Mouse (Mus musculus) T-cell, adult 2 months (primary cell): ENCODE results near the gene Spink4.
A peak's percentile ranks its signal among the peaks of the same experiment; 100 is the strongest.

Source experiments
- DNase-seq: peaks from one replicate; pipeline ENCODE4 v3.0.0; 2022; ENCODE audit warnings: low spot score

Spink4 gene

GRCm38 (mm10) chr4:40919785-40920184 lies at the start of gene Spink4:
Spink4 (plus strand) TSS chr4:40920052.
- DNase-seq = no peak

DNA sequence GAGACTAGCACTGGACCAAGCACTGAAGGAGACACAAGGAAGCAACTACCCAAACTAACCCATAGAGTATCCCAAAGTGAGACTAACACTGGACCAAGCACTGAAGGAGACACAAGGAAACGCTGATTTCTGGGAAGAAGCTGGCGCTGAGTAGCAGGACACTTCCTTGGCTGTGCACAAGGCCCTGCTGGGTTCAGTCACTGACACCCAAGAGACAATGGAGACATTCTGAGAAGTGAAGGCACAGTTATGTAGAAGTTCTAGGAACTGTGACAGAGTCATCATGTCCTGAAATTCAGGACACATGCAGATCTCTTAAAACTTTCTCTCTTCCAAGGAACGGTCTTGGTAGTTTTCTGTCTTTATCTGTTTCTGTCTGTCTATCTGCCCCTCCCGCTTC lies 49.6 kb upstream of the Spink4 start:
- no peak for DNase-seq

GRCm38 (mm10) chr4:40872129-40872528 lies 47.7 kb upstream of the Spink4 start:
- DNase-seq = no peak

DNA sequence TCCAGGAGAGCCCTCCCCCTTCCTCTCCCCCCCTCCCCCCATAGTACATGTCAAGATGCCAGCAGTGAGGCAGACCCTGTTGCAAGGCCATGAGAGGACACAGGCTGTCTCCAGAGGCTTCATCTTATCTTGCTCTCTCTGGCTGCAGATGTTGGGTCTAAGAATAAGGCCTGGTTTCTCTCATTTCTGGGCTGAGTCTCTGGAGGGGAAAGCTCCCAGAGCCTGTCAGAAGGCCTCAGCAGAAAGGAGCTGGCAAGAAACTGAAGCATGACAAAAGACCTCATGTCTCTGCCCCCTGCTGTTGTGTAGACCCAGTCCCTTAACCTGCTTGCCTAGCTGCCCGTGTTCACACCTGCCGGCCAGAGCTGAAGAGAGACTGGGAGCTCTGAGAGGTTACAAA lies 46.5 kb upstream of the Spink4 start:
- no peak for DNase-seq

DNA sequence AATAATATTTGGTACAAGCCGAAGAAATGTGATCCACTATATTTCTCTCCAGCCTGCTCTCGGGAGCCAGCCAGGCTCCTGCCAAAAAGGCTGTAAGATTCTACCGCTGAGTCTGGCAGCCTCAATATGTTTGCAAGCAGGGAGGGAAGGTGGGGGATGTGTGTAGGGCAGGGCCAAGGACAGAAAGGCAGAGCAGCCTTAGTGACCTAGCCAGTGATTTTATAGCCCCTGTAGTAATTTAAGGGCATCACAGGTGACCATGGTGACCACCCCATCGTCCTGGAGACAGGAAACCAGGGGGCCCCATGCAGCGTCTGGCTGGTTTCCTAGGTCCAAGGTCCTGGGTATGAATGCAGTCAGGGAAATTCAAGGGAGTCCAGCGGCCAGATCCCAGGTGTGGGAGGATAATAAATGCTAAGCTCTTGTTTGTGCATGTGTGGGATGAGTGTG lies 45.7 kb upstream of the Spink4 start:
- no peak for DNase-seq

- no peak for DNase-seq
Observed at GRCm38 (mm10) chr4:40874794-40875552, 44.9 kb upstream of the Spink4 start.

GRCm38 (mm10) chr4:40875842-40876241 lies 44.0 kb upstream of the Spink4 start:
- DNase-seq = peak; percentile 91

GRCm38 (mm10) chr4:40876814-40877371 lies 43.0 kb upstream of the Spink4 start:
- peak; percentile 61 for DNase-seq

- no peak for DNase-seq
Observed at GRCm38 (mm10) chr4:40877528-40877927, 42.3 kb upstream of the Spink4 start.

- peak; percentile 62 for DNase-seq
Observed at GRCm38 (mm10) chr4:40883200-40883599, 36.7 kb upstream of the Spink4 start.

DNA sequence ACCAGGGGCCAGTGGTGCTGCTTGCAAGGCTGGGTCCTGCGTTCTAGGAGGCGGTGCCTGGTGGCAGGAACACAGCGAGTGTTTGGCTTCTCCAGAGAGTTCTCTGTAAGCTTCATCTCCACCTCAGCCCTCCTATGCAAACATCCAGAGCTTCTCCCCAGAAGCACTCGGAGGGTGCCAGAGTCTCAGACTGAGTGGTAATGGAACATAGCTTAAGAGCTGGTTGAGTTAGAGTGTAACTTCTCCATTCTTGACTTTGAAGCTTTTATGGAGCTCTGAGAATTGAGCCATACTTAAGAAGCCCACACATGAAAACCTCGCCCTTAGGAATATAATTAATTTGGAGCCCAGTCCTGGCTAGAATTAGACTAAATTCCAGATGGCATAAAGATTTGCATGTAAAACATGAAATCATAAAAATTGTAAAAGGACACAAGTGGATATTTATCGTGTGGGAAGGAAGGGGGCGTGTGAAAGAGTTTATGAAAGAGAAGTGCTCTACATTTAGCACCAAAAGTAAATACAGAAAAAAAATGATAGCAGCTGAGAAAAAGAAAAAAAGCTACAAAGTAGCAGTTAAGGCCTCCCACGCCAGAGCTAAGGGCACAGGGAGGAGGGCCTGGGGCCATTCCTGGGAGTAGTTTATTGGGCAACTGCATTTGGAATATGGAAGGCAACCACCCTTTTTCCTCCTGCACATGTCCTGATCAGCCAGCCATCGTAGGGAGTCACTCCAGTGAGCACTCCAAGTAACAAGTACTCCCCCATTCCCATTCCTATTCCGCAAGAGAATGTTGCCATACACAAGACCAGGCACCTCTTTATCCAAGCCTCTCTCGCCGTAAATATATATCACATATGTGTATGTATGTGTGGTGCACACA lies 35.3 kb upstream of the Spink4 start:
- no peak for DNase-seq

DNA sequence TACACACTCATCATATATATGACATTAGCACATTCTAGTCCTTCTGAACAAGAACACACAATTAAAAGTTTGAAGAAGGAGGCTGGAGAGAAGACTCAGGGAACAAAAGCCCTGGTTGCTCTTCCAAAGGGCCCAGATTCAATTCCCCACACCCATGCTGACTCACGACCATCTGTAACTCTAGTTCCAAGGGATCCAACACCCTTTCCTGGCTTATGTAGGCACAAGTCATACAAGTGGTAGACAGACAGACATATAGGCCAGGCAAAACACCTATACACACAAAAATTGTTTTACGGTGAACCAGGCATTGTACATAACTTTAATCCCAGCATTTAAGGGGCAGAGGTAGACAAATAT lies 34.7 kb upstream of the Spink4 start:
- no peak for DNase-seq

DNA sequence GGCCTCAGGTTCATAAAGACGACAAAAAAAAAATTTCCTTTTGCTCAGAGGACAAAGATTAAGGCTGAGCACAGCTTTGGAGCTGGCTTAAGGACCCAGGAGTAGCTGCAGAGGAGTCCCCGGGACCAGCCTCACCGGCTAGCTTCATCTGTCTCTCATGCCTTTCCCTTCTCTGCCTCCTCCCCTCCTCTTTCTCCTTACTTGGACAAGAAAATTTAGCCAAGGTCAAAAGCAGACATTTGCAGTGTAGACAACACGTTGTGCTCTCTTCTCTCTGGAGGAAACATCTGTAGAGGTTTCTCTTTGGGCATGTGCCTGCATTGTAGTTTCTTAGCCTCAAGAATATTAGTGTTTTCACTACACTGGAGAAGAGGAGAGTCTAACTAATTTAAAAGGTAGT lies 34.0 kb upstream of the Spink4 start:
- no peak for DNase-seq

GRCm38 (mm10) chr4:40888839-40889238 lies 31.0 kb upstream of the Spink4 start:
- no peak for DNase-seq

- no peak for DNase-seq
Observed at GRCm38 (mm10) chr4:40889252-40889651, 30.6 kb upstream of the Spink4 start.

DNA sequence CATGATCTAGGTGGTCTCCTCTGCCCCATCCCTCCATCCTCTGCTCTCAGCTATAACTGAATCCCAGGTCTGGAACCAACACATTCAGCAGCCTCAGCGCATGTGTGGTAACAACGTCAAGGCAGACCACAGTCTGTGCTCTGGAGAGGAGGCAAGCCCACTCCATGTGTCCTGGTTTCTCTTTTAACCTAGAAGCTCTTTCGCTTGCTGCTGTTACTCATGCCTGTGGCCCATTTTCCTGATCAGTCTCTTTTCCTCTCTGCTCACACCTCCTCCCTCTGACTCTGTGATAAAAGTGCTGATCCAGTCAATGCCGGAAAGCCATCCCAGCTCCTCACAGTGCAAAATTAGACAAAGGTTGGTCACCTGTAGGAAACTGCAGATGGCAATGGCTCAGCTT lies 29.9 kb upstream of the Spink4 start:
- no peak for DNase-seq

GRCm38 (mm10) chr4:40891206-40891605 lies 28.6 kb upstream of the Spink4 start:
- no peak for DNase-seq

- DNase-seq = no peak
Observed at GRCm38 (mm10) chr4:40895118-40895517, 24.7 kb upstream of the Spink4 start.

DNA sequence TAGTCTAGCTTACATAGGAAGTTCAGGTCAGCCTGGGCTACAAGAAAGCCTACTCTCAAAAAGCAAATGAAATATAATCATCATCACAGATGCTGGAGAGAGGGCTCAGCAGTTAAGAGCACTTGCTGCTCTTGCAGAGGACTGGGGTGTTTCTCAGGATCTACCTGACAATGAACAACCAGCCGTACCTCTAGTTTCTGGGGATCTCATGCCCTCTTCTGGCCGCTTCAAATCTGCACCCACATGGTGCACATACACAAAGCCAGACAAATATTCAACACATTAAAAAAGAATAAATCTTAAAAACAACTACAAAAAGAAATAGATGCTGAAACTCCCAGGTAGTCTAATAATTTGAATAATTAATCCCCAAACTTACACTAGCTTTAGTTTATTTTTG lies 24.2 kb upstream of the Spink4 start:
- DNase-seq = no peak

DNA sequence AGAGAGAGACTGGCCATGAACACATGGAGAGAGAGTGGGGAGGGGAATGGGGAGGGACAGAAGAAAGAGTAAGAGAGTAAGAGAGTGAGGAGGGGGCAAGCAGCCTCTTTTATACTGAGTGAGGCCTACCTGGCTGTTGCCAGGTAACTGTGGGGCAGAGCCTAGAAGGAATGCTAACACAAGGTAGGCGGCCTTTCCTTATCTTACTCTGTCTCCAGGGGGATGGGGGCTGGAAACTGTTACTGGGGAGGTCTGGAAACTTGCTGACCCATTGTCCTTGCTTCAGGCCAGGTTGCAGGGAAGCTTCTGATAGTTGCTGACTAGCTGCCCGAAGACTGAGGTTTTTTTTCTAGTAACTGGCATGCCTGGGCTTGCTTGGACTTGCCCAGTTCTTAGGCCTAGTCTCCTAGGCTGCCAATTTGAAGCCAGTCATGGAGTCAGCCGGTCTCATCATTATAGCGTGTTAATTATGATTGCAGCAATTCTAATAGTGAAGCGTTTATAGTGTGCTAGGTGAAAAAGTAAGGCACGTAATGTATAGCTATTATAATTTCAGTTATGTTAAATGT lies 21.3 kb upstream of the Spink4 start:
- DNase-seq = no peak

DNA sequence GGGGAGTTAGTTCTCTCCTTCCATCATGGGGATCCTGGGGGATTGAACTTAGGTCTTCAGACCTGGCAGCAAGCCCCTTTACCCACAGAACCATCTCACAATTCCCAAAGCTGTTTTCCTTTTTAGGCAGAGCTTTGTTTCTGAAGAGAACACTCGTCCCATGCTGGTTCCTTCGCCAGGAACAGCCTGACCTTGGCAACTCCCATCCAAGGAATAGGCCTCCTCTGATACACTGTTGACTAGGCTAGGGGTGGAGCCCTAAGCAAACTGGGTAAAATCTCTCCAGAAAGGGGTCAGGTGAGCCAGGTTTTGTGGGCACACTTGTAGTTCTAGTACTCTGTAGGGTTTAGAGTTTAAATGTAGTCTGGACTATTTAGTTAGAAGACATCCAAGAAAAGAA lies 20.6 kb upstream of the Spink4 start:
- DNase-seq = no peak

- no peak for DNase-seq
Observed at GRCm38 (mm10) chr4:40900071-40900470, 19.8 kb upstream of the Spink4 start.

- DNase-seq = no peak
Observed at GRCm38 (mm10) chr4:40900612-40901011, 19.2 kb upstream of the Spink4 start.
